19 mouse cellular contexts compared by ENCODE assay signal in the genomic region with DNA sequence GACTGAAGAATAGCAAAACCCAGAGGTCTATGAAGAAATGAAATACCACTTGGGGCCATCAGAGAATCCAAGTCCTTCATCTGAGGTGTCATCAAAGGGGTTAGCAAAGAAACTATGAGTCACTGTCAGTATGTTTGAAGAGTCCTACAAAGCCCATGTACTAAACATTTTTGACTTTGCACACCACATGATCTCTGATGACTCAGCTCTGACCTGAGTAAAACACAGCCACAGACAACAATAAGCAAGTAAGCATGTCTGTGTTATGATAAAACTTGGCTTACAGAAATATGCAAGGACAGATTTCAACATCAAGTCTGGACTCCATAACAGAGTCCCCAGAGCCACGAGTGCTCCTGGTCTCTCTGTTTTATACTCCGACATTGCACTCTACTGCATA. TPM values are rescaled to one million over a fixed set of nuclear protein-coding genes. Genes with fewer than 3 reads are reported as not detected.
DNase-seq lines count a peak whose midpoint lies in the region; ATAC-seq and TF ChIP-seq lines count a peak whose summit lies in the region.
"Had no signal": no experiment of that assay in that cellular context is flagged by ENCODE, and none has a peak within 500 bp of the region (broad histone marks: within the 10 kb centered on the region; RNA-seq: fewer than 3 reads in every experiment).

No protein-coding gene starts in this region.

- H3K4me2 ChIP-seq in liver, embryonic 11.5 days, result no peak overlapping the region
- no peak overlapping the region for H3K4me2 ChIP-seq in intestine, embryonic 15.5 days (replicated peaks)
- H3K4me2 ChIP-seq in forebrain, embryonic 13.5 days, result no peak overlapping the region
- H3K4me2 ChIP-seq: hindbrain, embryonic 14.5 days; kidney, embryonic 15.5 days; limb, embryonic 13.5 days; neural tube, embryonic 15.5 days had no signal

- no peak overlapping the region for H3K4me3 ChIP-seq in liver, adult 2 months (ENCODE audit: insufficient read depth, low read depth, low read length)
- no peak overlapping the region for H3K4me3 ChIP-seq in liver, embryonic 11.5 days (ENCODE audit: low read depth, low read length)
- no peak overlapping the region for H3K4me3 ChIP-seq in intestine, embryonic 15.5 days (replicated peaks)
- no peak overlapping the region for H3K4me3 ChIP-seq in forebrain, embryonic 13.5 days
- H3K4me3 ChIP-seq: kidney, embryonic 15.5 days; limb, embryonic 13.5 days; midbrain, embryonic 10.5 days; neural tube, embryonic 15.5 days had no signal

- no peak overlapping the region for H3K9ac ChIP-seq in liver, adult 2 months (ENCODE audit: low read depth, low read length)
- no peak overlapping the region for H3K9ac ChIP-seq in liver, embryonic 11.5 days (ENCODE audit: low read depth, low read length)
- no peak overlapping the region for H3K9ac ChIP-seq in intestine, embryonic 15.5 days
- H3K9ac ChIP-seq in forebrain, embryonic 13.5 days, result no peak overlapping the region
- H3K9ac ChIP-seq: hindbrain, embryonic 14.5 days; kidney, embryonic 15.5 days; limb, embryonic 13.5 days; neural tube, embryonic 15.5 days had no signal

- no peaks in the 10 kb centered on the region for H3K9me3 ChIP-seq in liver, embryonic 11.5 days (ENCODE audit: control insufficient read depth, low read length)
- no peaks in the 10 kb centered on the region for H3K9me3 ChIP-seq in intestine, embryonic 15.5 days
- no peaks in the 10 kb centered on the region for H3K9me3 ChIP-seq in forebrain, embryonic 13.5 days (replicated peaks)
- H3K9me3 ChIP-seq: kidney, embryonic 15.5 days; limb, embryonic 13.5 days; midbrain, embryonic 10.5 days; neural tube, embryonic 15.5 days had no signal

- no peak for ATAC-seq in liver, embryonic 11.5 days (replicated peaks; ENCODE audit: low FRiP score)
- peak; percentile 79 for ATAC-seq in intestine, embryonic 15.5 days
- no peak for ATAC-seq in forebrain, embryonic 13.5 days
- no peak for ATAC-seq in megakaryocyte-erythroid progenitor cell, adult 5-6 weeks (replicated peaks; ENCODE audit: low FRiP score, low TSS enrichment, poor library complexity, severe bottlenecking)

- no peak for TF ChIP-seq CTCF in liver, adult 2 months (IDR thresholded peaks at IDR 0.05; ENCODE audit: low read depth, low read length)

- H3K36me3 ChIP-seq in liver, adult 2 months (ENCODE audit: control insufficient read depth, insufficient read depth, low read length), result peaks cover 66% of the 10 kb centered on the region
- peaks cover 6% of the 10 kb centered on the region; the same call in 1 of the 2 replicates for H3K36me3 ChIP-seq in liver, embryonic 11.5 days (ENCODE audit: control insufficient read depth, insufficient read depth, low read length)
- peaks cover 4% of the 10 kb centered on the region; the same call in 1 of the 2 replicates for H3K36me3 ChIP-seq in intestine, embryonic 15.5 days
- H3K36me3 ChIP-seq in forebrain, embryonic 13.5 days (ENCODE audit: poor library complexity, severe bottlenecking), result peaks cover 87% of the 10 kb centered on the region

- DNase-seq in liver, adult 2 months (ENCODE audit: extremely low read depth, low read depth, low spot score), result peak; percentile 65
- no peak for DNase-seq in liver, embryonic 11.5 days (ENCODE audit: low spot score)
- peak; percentile 52 for DNase-seq in NIH3T3 (ENCODE audit: low read depth)
- DNase-seq in yolk sac, embryonic 10.5 days (ENCODE audit: low spot score), result peak; percentile 25
- DNase-seq: cerebellum, adult 11-12 months; cerebellum, postnatal 36 days; gastrocnemius, postnatal 25 days; heart, postnatal 10 days; retina, postnatal 1 day; spleen, adult 18-20 months; thymus, postnatal 36 days had no signal

- H3K4me1 ChIP-seq in liver, adult 2 months (ENCODE audit: control insufficient read depth, insufficient read depth, low read length), result peaks cover 2% of the 10 kb centered on the region; the same call in 1 of the 2 replicates
- H3K4me1 ChIP-seq in liver, embryonic 11.5 days (replicated peaks; ENCODE audit: control insufficient read depth, insufficient read depth, low read length), result no peaks in the 10 kb centered on the region
- no peaks in the 10 kb centered on the region for H3K4me1 ChIP-seq in intestine, embryonic 15.5 days (replicated peaks)
- no peaks in the 10 kb centered on the region for H3K4me1 ChIP-seq in forebrain, embryonic 13.5 days
- H3K4me1 ChIP-seq: kidney, embryonic 15.5 days; limb, embryonic 13.5 days; midbrain, embryonic 10.5 days; neural tube, embryonic 15.5 days had no signal

- no peak overlapping the region for H3K27ac ChIP-seq in liver, adult 2 months (replicated peaks; ENCODE audit: insufficient read depth, low read depth, low read length)
- H3K27ac ChIP-seq in liver, embryonic 11.5 days (ENCODE audit: low read depth, low read length), result no peak overlapping the region
- peak overlapping the region; percentile 66 for H3K27ac ChIP-seq in intestine, embryonic 15.5 days
- no peak overlapping the region for H3K27ac ChIP-seq in forebrain, embryonic 13.5 days
- H3K27ac ChIP-seq: hindbrain, embryonic 14.5 days; kidney, embryonic 15.5 days; limb, embryonic 13.5 days; midbrain, embryonic 10.5 days; neural tube, embryonic 15.5 days had no signal

- WGBS in liver, adult 2 months, result 37% methylated on average over 2 of the region's 2 CpGs
- WGBS in liver, embryonic 11.5 days, result 91% methylated on average over 2 of the region's 2 CpGs
- WGBS in intestine, embryonic 15.5 days, result 65% methylated on average over 2 of the region's 2 CpGs
- 93% methylated on average over 2 of the region's 2 CpGs for WGBS in forebrain, embryonic 13.5 days

- H3K79me2 ChIP-seq in liver, adult 2 months (ENCODE audit: control insufficient read depth, insufficient read depth, low read length), result no peaks in the 10 kb centered on the region

- TF ChIP-seq POLR2A in liver, adult 2 months (IDR thresholded peaks at IDR 0.05; ENCODE audit: extremely low read depth, insufficient read depth, low read length), result no peak

- no peaks in the 10 kb centered on the region for H3K27me3 ChIP-seq in liver, adult 2 months (ENCODE audit: control insufficient read depth, insufficient read depth, low read length)
- no peaks in the 10 kb centered on the region for H3K27me3 ChIP-seq in liver, embryonic 11.5 days (replicated peaks; ENCODE audit: control insufficient read depth, insufficient read depth, low read length)
- H3K27me3 ChIP-seq in intestine, embryonic 15.5 days (replicated peaks), result no peaks in the 10 kb centered on the region
- no peaks in the 10 kb centered on the region for H3K27me3 ChIP-seq in forebrain, embryonic 13.5 days
- H3K27me3 ChIP-seq: kidney, embryonic 15.5 days; limb, embryonic 13.5 days; neural tube, embryonic 15.5 days had no signal

RNA-seq across cellular contexts. Expression of gene Tmem87b, which starts 15.1 kb away (rescaled TPM):
- 20.0 and 23.4 TPM in 2 replicates for total RNA-seq in liver, adult 2 months (2014; rRNA removed)
- polyA plus RNA-seq in liver, adult 2 months (2012; rRNA removed), result 5.8 and 6.9 TPM in 2 replicates
- polyA plus RNA-seq in liver, embryonic 11.5 days (2014; fragmentation: Nextera tagmentation; extraction: Ambion mirVana), result 15.5 and 16.0 TPM in 2 replicates
- 46.1 and 50.7 TPM in 2 replicates for polyA plus RNA-seq in intestine, embryonic 15.5 days (2015; fragmentation: Nextera tagmentation; extraction: Ambion mirVana)
- polyA plus RNA-seq in forebrain, embryonic 13.5 days (2015; fragmentation: Nextera tagmentation; extraction: Ambion mirVana), result 33.8 and 36.8 TPM in 2 replicates
- total RNA-seq in megakaryocyte-erythroid progenitor cell, adult 5-6 weeks (2014; fragmentation: Nextera tagmentation), result 7.7 and 9.4 TPM in 2 replicates
- 14.3 and 16.2 TPM in 2 replicates for total RNA-seq in megakaryocyte-erythroid progenitor cell, adult 5-6 weeks (2017)

RNA-seq across cellular contexts. Expression of gene Fbln7, which starts 29.7 kb away (rescaled TPM):
- total RNA-seq in liver, adult 2 months (2014; rRNA removed), result 0.28 and 0.34 TPM in 2 replicates
- polyA plus RNA-seq in liver, adult 2 months (2012; rRNA removed), result 0.22 and 0.25 TPM in 2 replicates
- 0.62 and 0.90 TPM in 2 replicates for polyA plus RNA-seq in liver, embryonic 11.5 days (2014; fragmentation: Nextera tagmentation; extraction: Ambion mirVana)
- 8.8 and 9.9 TPM in 2 replicates for polyA plus RNA-seq in intestine, embryonic 15.5 days (2015; fragmentation: Nextera tagmentation; extraction: Ambion mirVana)
- polyA plus RNA-seq in forebrain, embryonic 13.5 days (2015; fragmentation: Nextera tagmentation; extraction: Ambion mirVana), result 1.4 and 1.8 TPM in 2 replicates
- not detected in 2 replicates for total RNA-seq in megakaryocyte-erythroid progenitor cell, adult 5-6 weeks (2014; fragmentation: Nextera tagmentation)
- total RNA-seq in megakaryocyte-erythroid progenitor cell, adult 5-6 weeks (2017), result not detected in 2 replicates
